Mouse (Mus musculus): Measurements from ENCODE around the gene Gpr19. TPM values are rescaled to one million over a fixed set of nuclear protein-coding genes. Genes with fewer than 3 reads are reported as not detected.

Gpr19 gene
- polyA plus RNA-seq, 1 experiment from 2014 or later = 11.1 TPM

- no peaks in the 10 kb centered on the region for H3K27me3 ChIP-seq (replicated peaks; ENCODE audit: control insufficient read depth, insufficient read depth, low read length)
- 53% methylated on average over 3 of the region's 3 CpGs for WGBS
- DNase-seq (ENCODE audit: low spot score) = no peak
- peaks cover 30% of the 10 kb centered on the region for H3K4me1 ChIP-seq (replicated peaks; ENCODE audit: control insufficient read depth, insufficient read depth, low read length)
- H3K27ac ChIP-seq (ENCODE audit: low read depth) = peak overlapping the region; percentile 100; the same call in 1 of the 2 replicates
- peak overlapping the region; percentile 94 for H3K4me2 ChIP-seq (ENCODE audit: low read length)
- H3K36me3 ChIP-seq (ENCODE audit: control insufficient read depth, insufficient read depth, low read length) = peaks cover 15% of the 10 kb centered on the region
- H3K9me3 ChIP-seq (ENCODE audit: control insufficient read depth, low read length) = no peaks in the 10 kb centered on the region
- peak overlapping the region; percentile 58 for H3K4me3 ChIP-seq (ENCODE audit: low read depth, low read length)
- peak overlapping the region; percentile 85 for H3K9ac ChIP-seq (ENCODE audit: low read length)
- no peak for ATAC-seq (replicated peaks; ENCODE audit: low FRiP score, low TSS enrichment, low read depth)
These were observed 27.9 kb upstream of the Gpr19 start for GRCm38 (mm10) chr6:134926338-134926705.

GRCm38 (mm10) chr6:134925673-134926337 is 27.4 kb upstream of the Gpr19 start:
- Histone ChIP-seq H3K4me2 (ENCODE audit: low read length) (no peak overlapping the region), H3K4me3 (ENCODE audit: low read depth, low read length) (no peak overlapping the region), H3K4me1 (replicated peaks; ENCODE audit: control insufficient read depth, insufficient read depth, low read length) (peaks cover 30% of the 10 kb centered on the region), H3K9ac (ENCODE audit: low read length) (no peak overlapping the region), H3K27ac (ENCODE audit: low read depth) (no peak overlapping the region), H3K27me3 (replicated peaks; ENCODE audit: control insufficient read depth, insufficient read depth, low read length) (no peaks in the 10 kb centered on the region), H3K9me3 (ENCODE audit: control insufficient read depth, low read length) (no peaks in the 10 kb centered on the region), H3K36me3 (ENCODE audit: control insufficient read depth, insufficient read depth, low read length) (peaks cover 15% of the 10 kb centered on the region)
- 67% methylated on average over 4 of the region's 4 CpGs for WGBS
- DNase-seq (ENCODE audit: low spot score) (no peak), ATAC-seq (replicated peaks; ENCODE audit: low FRiP score, low TSS enrichment, low read depth) (no peak)

- H3K4me3 ChIP-seq (ENCODE audit: low read depth, low read length) = no peak overlapping the region
- peaks cover 24% of the 10 kb centered on the region for H3K4me1 ChIP-seq (replicated peaks; ENCODE audit: control insufficient read depth, insufficient read depth, low read length)
- ATAC-seq (replicated peaks; ENCODE audit: low FRiP score, low TSS enrichment, low read depth) (no peak), DNase-seq (ENCODE audit: low spot score) (no peak)
- no peak overlapping the region for H3K9ac ChIP-seq (ENCODE audit: low read length)
- H3K36me3 ChIP-seq (ENCODE audit: control insufficient read depth, insufficient read depth, low read length) = peaks cover 15% of the 10 kb centered on the region
- H3K4me2 ChIP-seq (ENCODE audit: low read length) = no peak overlapping the region
- H3K9me3 ChIP-seq (ENCODE audit: control insufficient read depth, low read length) = no peaks in the 10 kb centered on the region
- no peaks in the 10 kb centered on the region for H3K27me3 ChIP-seq (replicated peaks; ENCODE audit: control insufficient read depth, insufficient read depth, low read length)
- H3K27ac ChIP-seq (ENCODE audit: low read depth) = no peak overlapping the region
- 77% methylated on average over 3 of the region's 3 CpGs for WGBS
These were observed 25.9 kb upstream of the Gpr19 start for GRCm38 (mm10) chr6:134924262-134924661.

GRCm38 (mm10) chr6:134923670-134924069 is 25.3 kb upstream of the Gpr19 start:
- DNase-seq (ENCODE audit: low spot score) (no peak), ATAC-seq (replicated peaks; ENCODE audit: low FRiP score, low TSS enrichment, low read depth) (no peak)
- peak overlapping the region; percentile 8; the same call in 1 of the 2 replicates for H3K4me3 ChIP-seq (ENCODE audit: low read depth, low read length)
- H3K4me2 ChIP-seq (ENCODE audit: low read length) = peak overlapping the region; percentile 15; the same call in 1 of the 2 replicates
- no peaks in the 10 kb centered on the region for H3K27me3 ChIP-seq (replicated peaks; ENCODE audit: control insufficient read depth, insufficient read depth, low read length)
- no peak overlapping the region for H3K27ac ChIP-seq (ENCODE audit: low read depth)
- no peak overlapping the region for H3K9ac ChIP-seq (ENCODE audit: low read length)
- H3K9me3 ChIP-seq (ENCODE audit: control insufficient read depth, low read length) = no peaks in the 10 kb centered on the region
- peaks cover 15% of the 10 kb centered on the region for H3K36me3 ChIP-seq (ENCODE audit: control insufficient read depth, insufficient read depth, low read length)
- peaks cover 24% of the 10 kb centered on the region for H3K4me1 ChIP-seq (replicated peaks; ENCODE audit: control insufficient read depth, insufficient read depth, low read length)
- 77% methylated on average over 4 of the region's 4 CpGs for WGBS

GRCm38 (mm10) chr6:134922511-134923195 is 24.3 kb upstream of the Gpr19 start:
- no peak overlapping the region for H3K9ac ChIP-seq (ENCODE audit: low read length)
- H3K27ac ChIP-seq (ENCODE audit: low read depth) = no peak overlapping the region
- H3K4me1 ChIP-seq (replicated peaks; ENCODE audit: control insufficient read depth, insufficient read depth, low read length) = peaks cover 24% of the 10 kb centered on the region
- no peaks in the 10 kb centered on the region for H3K9me3 ChIP-seq (ENCODE audit: control insufficient read depth, low read length)
- peak overlapping the region; percentile 92 for H3K4me2 ChIP-seq (ENCODE audit: low read length)
- H3K27me3 ChIP-seq (replicated peaks; ENCODE audit: control insufficient read depth, insufficient read depth, low read length) = no peaks in the 10 kb centered on the region
- 64% methylated on average over 9 of the region's 9 CpGs for WGBS
- peaks cover 15% of the 10 kb centered on the region for H3K36me3 ChIP-seq (ENCODE audit: control insufficient read depth, insufficient read depth, low read length)
- ATAC-seq (replicated peaks; ENCODE audit: low FRiP score, low TSS enrichment, low read depth) (no peak), DNase-seq (ENCODE audit: low spot score) (peak; percentile 43)
- peak overlapping the region; percentile 79 for H3K4me3 ChIP-seq (ENCODE audit: low read depth, low read length)

- no peak for ATAC-seq (replicated peaks; ENCODE audit: low FRiP score, low TSS enrichment, low read depth)
- H3K27ac ChIP-seq (ENCODE audit: low read depth) = no peak overlapping the region
- H3K4me2 ChIP-seq (ENCODE audit: low read length) = peak overlapping the region; percentile 92
- WGBS = 10% methylated on average over 20 of the region's 20 CpGs
- H3K4me1 ChIP-seq (replicated peaks; ENCODE audit: control insufficient read depth, insufficient read depth, low read length) = peaks cover 30% of the 10 kb centered on the region
- peak overlapping the region; percentile 86 for H3K9ac ChIP-seq (ENCODE audit: low read length)
- H3K4me3 ChIP-seq (ENCODE audit: low read depth, low read length) = peak overlapping the region; percentile 79
- H3K9me3 ChIP-seq (ENCODE audit: control insufficient read depth, low read length) = no peaks in the 10 kb centered on the region
- H3K27me3 ChIP-seq (replicated peaks; ENCODE audit: control insufficient read depth, insufficient read depth, low read length) = no peaks in the 10 kb centered on the region
- H3K36me3 ChIP-seq (ENCODE audit: control insufficient read depth, insufficient read depth, low read length) = peaks cover 15% of the 10 kb centered on the region
- DNase-seq (ENCODE audit: low spot score) = peak; percentile 56
These were observed 23.5 kb upstream of the Gpr19 start for GRCm38 (mm10) chr6:134921695-134922510.

GRCm38 (mm10) chr6:134921014-134921694 is 22.8 kb upstream of the Gpr19 start:
- H3K27ac ChIP-seq (ENCODE audit: low read depth) = peak overlapping the region; percentile 95
- peak overlapping the region; percentile 86 for H3K9ac ChIP-seq (ENCODE audit: low read length)
- peaks cover 30% of the 10 kb centered on the region for H3K4me1 ChIP-seq (replicated peaks; ENCODE audit: control insufficient read depth, insufficient read depth, low read length)
- DNase-seq (ENCODE audit: low spot score) (no peak), ATAC-seq (replicated peaks; ENCODE audit: low FRiP score, low TSS enrichment, low read depth) (no peak)
- H3K9me3 ChIP-seq (ENCODE audit: control insufficient read depth, low read length) = no peaks in the 10 kb centered on the region
- peak overlapping the region; percentile 92 for H3K4me2 ChIP-seq (ENCODE audit: low read length)
- H3K4me3 ChIP-seq (ENCODE audit: low read depth, low read length) = peak overlapping the region; percentile 79
- peaks cover 15% of the 10 kb centered on the region for H3K36me3 ChIP-seq (ENCODE audit: control insufficient read depth, insufficient read depth, low read length)
- no peaks in the 10 kb centered on the region for H3K27me3 ChIP-seq (replicated peaks; ENCODE audit: control insufficient read depth, insufficient read depth, low read length)
- WGBS = under 1% methylated on average over 32 of the region's 32 CpGs
